Mouse (Mus musculus) skeletal muscle tissue, adult 2 months (tissue): Measurements from ENCODE around the gene Slc25a25.
A peak's percentile ranks its signal among the peaks of the same experiment; 100 is the strongest.

Experiments
- DNase-seq: peaks from one replicate; pipeline ENCODE4 v3.0.0-alpha.2; 2012; ENCODE audit warnings: low read depth, low spot score

The Slc25a25 gene

GRCm38 (mm10) chr2:32407144-32407824 lies 44.0 kb downstream of the Slc25a25 start:
- no peak for DNase-seq

DNA sequence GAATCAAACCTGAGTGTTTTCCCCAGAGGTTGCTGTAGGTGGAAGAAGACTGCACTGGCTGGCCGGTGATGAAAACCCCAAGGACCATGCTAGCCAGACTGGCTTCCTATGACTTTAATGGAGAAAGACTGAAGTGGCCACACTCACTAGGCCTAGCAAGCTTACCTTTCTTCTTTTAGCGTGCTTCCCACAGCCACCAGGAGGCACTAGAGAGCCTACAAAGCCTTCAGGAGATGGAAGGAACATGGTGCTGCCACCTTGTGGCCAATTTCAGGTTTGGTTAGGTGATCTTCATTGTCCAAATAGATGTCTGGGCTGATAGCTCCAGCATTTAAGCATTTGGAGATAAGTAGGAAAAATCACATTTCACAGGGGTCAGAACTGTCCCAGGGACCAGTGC lies 46.6 kb downstream of the Slc25a25 start:
- peak; percentile 93 for DNase-seq

DNA sequence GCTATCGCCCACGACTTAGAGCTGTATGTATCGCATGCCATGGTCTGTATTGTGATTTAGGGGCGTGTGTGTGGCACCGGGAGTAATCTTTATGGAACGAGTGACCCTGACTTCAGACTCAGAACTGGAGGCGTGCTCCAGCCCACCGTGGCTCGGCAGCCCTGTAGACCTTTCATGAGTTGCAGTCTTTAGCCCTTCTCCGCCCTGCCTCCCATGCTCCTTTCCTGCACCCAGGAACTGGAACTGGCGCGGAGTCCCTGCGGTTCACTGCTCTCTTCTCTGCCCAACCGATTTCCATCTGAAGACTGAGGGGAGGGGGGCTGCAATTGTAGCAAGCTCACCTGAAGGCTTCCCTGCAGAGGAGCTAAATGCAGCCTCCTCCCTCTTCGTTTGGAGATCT lies 54.5 kb downstream of the Slc25a25 start:
- DNase-seq, result no peak

DNA sequence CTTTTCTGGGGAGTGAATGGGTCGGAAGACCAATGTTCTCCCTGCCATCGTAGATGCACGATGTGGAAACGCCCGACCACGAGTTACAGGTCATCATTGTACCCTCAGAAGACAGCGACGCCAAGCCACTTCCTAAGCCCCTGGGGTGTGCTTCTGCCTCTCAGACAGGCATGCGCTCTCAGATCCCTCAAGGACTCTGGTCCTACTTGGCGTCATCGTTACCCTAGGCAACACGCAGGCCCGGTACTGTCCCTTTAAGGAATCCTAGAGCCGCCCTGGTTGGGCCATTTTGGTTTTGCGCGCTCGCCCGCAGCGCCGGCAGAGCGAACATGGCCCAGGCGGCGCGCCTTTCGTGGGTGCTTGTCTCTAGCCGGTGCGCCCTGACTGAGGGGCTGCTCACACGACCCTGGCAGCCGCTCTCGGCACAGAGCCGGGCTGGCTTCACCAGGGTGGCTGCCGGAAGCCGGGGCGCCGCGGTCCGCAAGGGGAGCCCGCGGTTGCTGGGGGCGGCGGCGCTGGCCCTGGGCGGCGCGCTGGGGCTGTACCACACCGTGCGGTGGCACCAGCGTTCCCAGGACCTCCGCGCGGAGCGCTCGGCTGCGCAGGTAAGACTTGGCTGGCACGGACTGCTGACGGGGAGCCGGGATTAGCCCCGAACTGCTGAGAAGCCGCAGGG lies 55.2 kb downstream of the Slc25a25 start:
- peak; percentile 88 for DNase-seq

- peak; percentile 77 for DNase-seq
Observed at GRCm38 (mm10) chr2:32395484-32395945, 55.7 kb downstream of the Slc25a25 start, which contains the start of gene Ptges2. TSS of gene Ptges2 (plus strand) at chr2:32395896.

DNA sequence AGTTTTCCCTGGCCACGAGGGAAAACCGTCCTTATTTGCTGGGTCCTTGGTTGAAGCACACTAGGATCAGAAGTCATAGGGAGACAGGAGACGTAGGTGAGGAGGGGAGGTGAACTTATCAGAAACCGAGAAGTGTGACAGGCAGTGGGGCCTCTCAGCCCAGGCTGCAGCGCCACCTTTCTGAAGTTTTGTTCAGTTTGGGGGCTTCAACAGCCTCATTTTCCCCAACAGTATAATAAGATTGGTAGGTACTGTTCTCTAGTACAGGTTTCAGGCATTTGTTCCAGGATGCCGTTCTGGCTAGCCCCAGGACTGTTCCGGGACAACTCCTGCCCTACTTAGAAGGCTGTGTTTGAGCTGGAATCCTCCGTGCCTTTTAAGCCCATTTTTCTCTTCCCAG lies 56.3 kb downstream of the Slc25a25 start:
- DNase-seq, result no peak

DNA sequence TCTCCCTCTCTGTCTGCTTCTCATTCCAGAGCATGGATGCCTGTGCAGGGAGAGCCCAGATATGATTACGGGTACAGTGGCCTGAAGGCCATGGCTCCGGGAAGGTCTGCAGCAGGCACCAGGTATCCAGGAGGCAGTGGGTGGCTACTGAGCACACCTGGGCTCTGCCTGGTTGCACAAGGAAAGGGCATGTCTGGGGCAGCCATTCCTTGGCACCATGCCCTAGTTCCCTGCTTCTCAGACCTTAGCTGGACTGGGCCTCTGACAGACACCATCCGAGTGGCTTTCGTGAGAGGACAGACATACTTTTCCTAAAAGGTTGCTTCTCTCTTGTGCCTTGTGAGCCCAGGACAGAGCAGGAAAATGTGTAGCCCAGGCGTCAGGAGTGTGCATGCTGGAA lies 59.2 kb downstream of the Slc25a25 start:
- DNase-seq, result no peak

DNA sequence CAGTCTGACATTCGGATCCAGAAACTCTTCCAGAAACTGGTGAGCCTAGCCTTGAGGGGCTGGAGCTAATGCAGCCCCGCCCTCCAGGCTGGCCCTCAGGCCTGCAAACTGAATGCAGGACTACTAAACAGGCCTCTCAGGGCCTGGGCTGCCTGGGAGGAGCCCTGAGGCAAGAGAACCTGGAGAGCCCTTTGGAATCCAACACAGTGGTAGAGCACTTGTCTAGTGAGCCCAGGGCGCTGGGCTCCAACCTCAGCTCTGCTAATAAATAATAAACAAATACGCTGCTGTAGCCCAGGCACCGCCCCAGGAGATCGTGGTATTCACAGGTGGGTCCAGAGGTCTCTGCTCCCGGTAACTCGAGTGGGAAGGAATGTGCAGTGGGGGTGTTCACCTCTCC lies 60.4 kb downstream of the Slc25a25 start:
- no peak for DNase-seq

DNA sequence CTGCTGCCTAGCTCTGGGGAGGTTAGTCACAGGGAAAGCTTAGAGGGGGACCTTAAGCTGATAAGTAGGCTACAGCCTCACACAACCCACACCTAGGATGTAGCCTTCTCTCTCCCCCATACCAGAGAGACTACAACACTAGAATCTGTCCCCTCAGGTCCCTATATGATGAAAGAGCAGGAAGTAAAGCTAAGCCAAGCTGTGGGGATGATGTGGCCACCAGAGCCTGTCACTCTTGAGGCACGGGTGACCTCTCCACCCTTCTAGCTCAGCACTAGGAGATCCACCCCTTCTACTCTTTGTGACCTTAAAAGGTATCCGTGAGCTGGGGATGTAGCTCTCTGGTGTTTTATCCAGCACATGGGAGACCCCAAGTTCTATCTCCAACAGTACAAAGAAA lies 62.1 kb downstream of the Slc25a25 start:
- DNase-seq, result no peak

- no peak for DNase-seq
Observed at GRCm38 (mm10) chr2:32387706-32388490, 63.3 kb downstream of the Slc25a25 start, which contains the start of gene Lcn2. TSS of gene Lcn2 (minus strand) at chr2:32388252.

DNA sequence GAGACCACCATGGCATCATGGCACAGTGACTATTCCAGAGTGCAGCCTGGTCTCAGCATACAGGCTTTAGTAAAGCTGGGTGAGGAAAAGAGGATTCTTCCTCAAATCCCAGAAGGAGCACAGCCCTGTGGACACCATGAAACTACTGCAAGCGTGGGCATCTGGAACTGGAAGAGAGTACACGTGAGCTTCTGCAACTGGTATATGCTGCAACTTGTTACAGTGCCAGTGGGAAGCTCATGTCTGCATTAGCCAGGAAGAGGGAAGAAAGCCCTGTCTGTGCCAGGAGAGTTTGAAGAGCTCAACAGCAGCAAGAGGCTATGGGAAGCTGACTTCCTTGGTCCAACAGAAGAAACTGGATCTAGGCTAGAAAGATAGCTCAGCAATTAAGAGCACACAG lies 68.6 kb downstream of the Slc25a25 start:
- DNase-seq, result no peak

DNA sequence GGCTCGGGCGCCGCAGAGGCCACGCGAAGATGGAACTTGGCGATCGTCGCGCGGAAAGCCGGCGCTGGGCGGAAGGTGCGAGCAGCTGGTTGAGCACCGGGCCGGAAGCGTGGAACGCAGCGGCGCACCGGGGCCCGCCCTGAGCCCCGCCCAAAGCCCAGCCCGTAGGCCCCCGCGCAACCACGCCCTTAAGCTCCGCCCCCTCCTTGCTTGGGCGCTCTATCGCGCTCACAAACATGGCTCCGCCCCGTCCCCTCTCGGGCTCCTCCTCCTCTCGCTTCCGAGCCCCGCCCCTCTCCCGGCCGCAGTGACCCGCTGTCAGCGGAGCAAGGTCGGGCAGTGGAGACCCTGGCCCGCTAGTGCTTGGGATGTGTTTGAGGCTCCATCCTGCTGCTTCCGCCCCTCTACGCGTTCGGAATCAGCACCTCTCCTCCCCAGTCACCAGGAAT lies 69.4 kb downstream of the Slc25a25 start, which contains the start of gene 1110008P14Rik:
Gene 1110008P14Rik, minus strand, starts transcription at position 164 of the 449 bp plus-strand sequence.
- peak; percentile 91 for DNase-seq

GRCm38 (mm10) chr2:32381141-32381774 lies 70.0 kb downstream of the Slc25a25 start:
- no peak for DNase-seq

GRCm38 (mm10) chr2:32380001-32380500 lies 71.2 kb downstream of the Slc25a25 start:
- no peak for DNase-seq

GRCm38 (mm10) chr2:32376963-32377362 lies 74.3 kb downstream of the Slc25a25 start:
- DNase-seq, result no peak

DNA sequence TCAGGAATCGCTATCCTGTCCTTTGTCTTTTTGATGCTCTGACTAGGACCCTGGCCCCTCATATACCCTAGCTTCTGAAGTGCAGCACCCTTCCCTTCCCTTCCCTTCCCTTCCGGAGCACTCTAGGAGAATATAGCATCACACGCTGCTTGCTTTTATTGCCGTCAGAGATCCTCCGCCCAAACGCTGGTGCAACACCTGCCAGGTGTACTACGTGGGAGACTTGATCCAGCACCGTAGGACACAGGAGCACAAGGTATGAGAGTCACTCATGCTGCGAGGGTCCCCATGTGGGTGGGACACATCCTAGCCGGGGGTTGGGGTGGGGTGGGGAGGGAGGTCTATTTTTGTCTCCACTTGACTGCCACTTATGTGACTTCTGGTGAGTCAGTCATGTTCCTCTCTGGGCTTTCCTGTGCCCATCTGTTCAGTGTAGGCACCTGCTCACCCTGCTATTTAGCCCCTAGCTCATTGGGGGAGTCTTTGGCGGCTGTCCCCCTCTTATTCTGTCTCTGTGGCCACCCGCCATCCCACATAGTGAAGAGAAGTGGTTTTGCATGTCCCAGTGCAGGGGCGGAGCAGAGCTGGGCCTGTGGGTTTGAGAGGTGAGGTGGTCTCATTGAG lies 75.8 kb downstream of the Slc25a25 start:
- DNase-seq, result no peak

DNA sequence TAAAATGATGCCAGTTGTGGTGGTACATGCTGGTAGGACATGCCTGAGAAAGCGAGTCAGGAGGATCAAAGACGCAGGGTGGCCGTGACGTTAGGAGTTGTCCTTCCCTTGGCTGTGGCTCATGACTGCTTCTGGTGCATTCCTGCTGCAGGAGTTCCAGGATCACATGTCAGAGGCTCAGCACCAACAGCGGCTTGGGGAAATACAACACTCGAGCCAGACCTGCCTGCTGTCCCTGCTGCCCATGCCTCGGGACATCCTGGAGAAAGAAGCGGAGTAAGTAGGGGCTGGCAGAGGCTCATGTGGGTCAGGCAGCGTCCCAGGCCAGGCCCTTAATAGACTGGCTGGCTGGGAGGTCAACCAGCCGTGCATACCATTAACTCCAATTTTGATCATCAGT lies 77.1 kb downstream of the Slc25a25 start:
- DNase-seq, result peak; percentile 87

DNA sequence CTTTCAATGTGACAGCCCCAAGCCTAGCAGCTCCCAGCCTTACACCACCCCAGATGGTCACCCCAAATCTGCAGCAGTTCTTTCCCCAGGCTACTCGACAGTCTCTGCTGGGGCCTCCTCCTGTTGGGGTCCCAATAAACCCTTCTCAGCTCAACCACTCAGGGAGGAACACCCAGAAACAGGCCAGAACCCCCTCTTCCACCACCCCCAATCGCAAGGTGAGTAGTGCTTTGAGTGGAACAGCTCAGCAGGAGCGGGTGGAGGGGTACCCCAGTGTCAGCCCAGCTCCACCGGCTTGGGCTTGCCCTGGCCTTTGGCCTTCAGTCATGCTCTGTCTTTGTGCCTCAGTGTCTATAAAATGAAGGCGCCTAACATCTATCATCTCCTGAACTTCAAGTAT lies 83.9 kb downstream of the Slc25a25 start:
- DNase-seq, result no peak
